Comparison of ENCODE assay signal across 12 mouse cellular contexts in the genomic region with DNA sequence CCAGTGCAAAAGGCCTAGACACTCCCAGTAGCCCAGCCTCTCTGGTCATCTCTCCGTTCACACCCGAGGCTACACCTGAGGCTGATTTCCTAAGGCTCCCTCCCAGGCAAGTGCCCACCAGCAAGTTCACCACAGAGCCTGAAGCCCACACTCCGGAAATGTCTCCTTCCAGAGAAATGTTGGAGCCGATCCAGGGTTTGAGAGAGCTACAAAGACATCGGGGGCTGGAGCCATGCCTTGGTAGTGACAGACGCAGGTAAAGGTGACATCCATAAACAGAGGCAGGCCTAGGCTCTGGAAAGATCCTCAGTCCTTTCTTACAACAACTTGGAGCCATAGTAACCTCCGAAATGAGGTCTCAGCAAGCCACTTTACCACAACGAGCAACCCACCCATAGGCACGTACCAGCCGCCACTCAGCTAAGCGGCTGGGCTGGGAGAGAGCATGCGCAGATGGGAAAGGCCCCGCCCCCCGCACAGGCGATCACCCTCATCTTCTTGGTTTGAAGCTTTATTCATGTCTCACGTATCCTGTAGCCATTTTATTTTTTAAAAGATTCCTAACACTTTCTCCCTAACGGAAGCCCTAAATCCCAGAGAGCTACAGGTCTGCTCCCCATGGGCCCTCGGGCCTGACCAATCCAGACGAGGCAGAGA. TPM values are rescaled to one million over a fixed set of nuclear protein-coding genes. Genes with fewer than 3 reads are reported as not detected.
DNase-seq lines count a peak whose midpoint lies in the region; ATAC-seq and TF ChIP-seq lines count a peak whose summit lies in the region.
"Had no signal": no experiment of that assay in that cellular context is flagged by ENCODE, and none has a peak within 500 bp of the region (broad histone marks: within the 10 kb centered on the region; RNA-seq: fewer than 3 reads in every experiment).

No protein-coding gene starts in this region.

- no peaks in the 10 kb centered on the region for H3K9me3 ChIP-seq in heart, embryonic 13.5 days
- H3K9me3 ChIP-seq in heart, postnatal 0 days (replicated peaks; ENCODE audit: control insufficient read depth, low read length) = no peaks in the 10 kb centered on the region
- H3K9me3 ChIP-seq in midbrain, embryonic 11.5 days (ENCODE audit: control insufficient read depth, low read length) = no peaks in the 10 kb centered on the region

- H3K9ac ChIP-seq in heart, embryonic 13.5 days = peak overlapping the region; percentile 28; the same call in 1 of the 2 replicates
- H3K9ac ChIP-seq in heart, postnatal 0 days (replicated peaks; ENCODE audit: low read depth, low read length) = 0 out of 2 replicates have a peak overlapping the region, but pooled peaks have one; percentile 1
- no peak overlapping the region for H3K9ac ChIP-seq in midbrain, embryonic 11.5 days (ENCODE audit: low read length)

- H3K27ac ChIP-seq in heart, embryonic 13.5 days (replicated peaks) = peak overlapping the region; percentile 73
- H3K27ac ChIP-seq in heart, postnatal 0 days (ENCODE audit: low read depth) = peak overlapping the region; percentile 69
- no peak overlapping the region for H3K27ac ChIP-seq in midbrain, embryonic 11.5 days (ENCODE audit: low read depth, low read length)

- DNase-seq in heart, postnatal 36 days = no peak
- peak; percentile 87 for DNase-seq in R1 (ENCODE audit: low read depth, low spot score)
- no peak for DNase-seq in heart, postnatal 0 days (ENCODE audit: low spot score)
- no peak for DNase-seq in midbrain, embryonic 11.5 days (ENCODE audit: low spot score, missing footprints)
- no peak for DNase-seq in adrenal gland, postnatal 36 days
- no peak for DNase-seq in gastrocnemius, adult 18-20 months (ENCODE audit: low spot score)
- DNase-seq in lung, postnatal 36 days = no peak
- DNase-seq: cerebellum, adult 2 months; kidney, postnatal 14 days; thymus, postnatal 4 days had no signal

- intact Hi-C loops in heart, postnatal 36 days (cut with DNase I) = loop anchor here (1.0 kb wide), 1 partner anchor 29 kb away; a partner anchor contains a TSS

- no peak for TF ChIP-seq CTCF in heart, postnatal 0 days (IDR thresholded peaks at IDR 0.05; ENCODE audit: low read depth)

- ATAC-seq in heart, embryonic 13.5 days (ENCODE audit: extremely low read depth, insufficient number of reproducible peaks, low FRiP score, low TSS enrichment) = no peak
- no peak for ATAC-seq in heart, postnatal 0 days (ENCODE audit: insufficient read depth, low read depth)
- peak; percentile 26; the same call in 1 of the 2 replicates for ATAC-seq in midbrain, embryonic 11.5 days (ENCODE audit: low FRiP score)

- H3K4me1 ChIP-seq in heart, embryonic 13.5 days = peaks cover 49% of the 10 kb centered on the region
- peaks cover 12% of the 10 kb centered on the region; the same call in 1 of the 2 replicates for H3K4me1 ChIP-seq in heart, postnatal 0 days (ENCODE audit: control insufficient read depth, insufficient read depth)
- H3K4me1 ChIP-seq in midbrain, embryonic 11.5 days (ENCODE audit: control insufficient read depth, insufficient read depth, low read length) = no peaks in the 10 kb centered on the region

- no peak overlapping the region for H3K4me2 ChIP-seq in heart, embryonic 13.5 days
- no peak overlapping the region for H3K4me2 ChIP-seq in heart, postnatal 0 days (ENCODE audit: low read depth, low read length)
- no peak overlapping the region for H3K4me2 ChIP-seq in midbrain, embryonic 11.5 days

- H3K4me3 ChIP-seq in heart, embryonic 13.5 days = no peak overlapping the region
- no peak overlapping the region for H3K4me3 ChIP-seq in heart, postnatal 0 days (ENCODE audit: low read depth, low read length)
- H3K4me3 ChIP-seq in midbrain, embryonic 11.5 days (ENCODE audit: low read depth, low read length) = no peak overlapping the region
- H3K4me3 ChIP-seq: erythroblast, embryonic 14.5 days had no signal

- 60% methylated on average over 19 of the region's 19 CpGs for WGBS in heart, embryonic 13.5 days
- 57% methylated on average over 19 of the region's 19 CpGs for WGBS in heart, postnatal 0 days
- WGBS in midbrain, embryonic 11.5 days = 72% methylated on average over 19 of the region's 19 CpGs

- TF ChIP-seq EP300 in heart, postnatal 0 days (IDR thresholded peaks at IDR 0.05; ENCODE audit: low read depth) = no peak

- H3K36me3 ChIP-seq in heart, embryonic 13.5 days = peaks cover 70% of the 10 kb centered on the region
- H3K36me3 ChIP-seq in heart, postnatal 0 days (replicated peaks; ENCODE audit: control insufficient read depth, insufficient read depth, low read length) = peaks cover 47% of the 10 kb centered on the region
- peaks cover 24% of the 10 kb centered on the region for H3K36me3 ChIP-seq in midbrain, embryonic 11.5 days (ENCODE audit: control insufficient read depth, insufficient read depth, low read length)

- H3K27me3 ChIP-seq in heart, embryonic 13.5 days (replicated peaks) = no peaks in the 10 kb centered on the region
- H3K27me3 ChIP-seq in heart, postnatal 0 days (ENCODE audit: control insufficient read depth, insufficient read depth, low read length) = no peaks in the 10 kb centered on the region
- H3K27me3 ChIP-seq in midbrain, embryonic 11.5 days (ENCODE audit: control insufficient read depth, insufficient read depth, low read length) = no peaks in the 10 kb centered on the region

RNA-seq across cellular contexts. Expression of a gene that starts 28.5 kb away (rescaled TPM):
- 93.7 and 99.8 TPM in 2 replicates for polyA plus RNA-seq in heart, embryonic 13.5 days (2015; fragmentation: Nextera tagmentation; extraction: Ambion mirVana)
- total RNA-seq in heart, postnatal 36 days (2021) = 100 to 1,000 TPM; 294 to 308 TPM
- 205 and 222 TPM in 2 replicates for total RNA-seq in heart, postnatal 0 days (2014; rRNA removed; ENCODE audit: low replicate concordance)
- 140 and 151 TPM in 2 replicates for polyA plus RNA-seq in heart, postnatal 0 days (2015; fragmentation: Nextera tagmentation; extraction: Ambion mirVana)
- 36.2 and 37.4 TPM in 2 replicates for polyA plus RNA-seq in midbrain, embryonic 11.5 days (2014; fragmentation: Nextera tagmentation; extraction: Ambion mirVana)
- 10 to 100 TPM; 24.4 to 27.7 TPM for total RNA-seq in adrenal gland, postnatal 36 days (2021)
- total RNA-seq in gastrocnemius, adult 18-20 months (2021) = 10 to 100 TPM; 27.3 to 33.8 TPM
